Mouse (Mus musculus): ENCODE data around the gene Mknk2. TPM values are rescaled to one million over a fixed set of nuclear protein-coding genes. Genes with fewer than 3 reads are reported as not detected.
A peak's percentile ranks its signal among the peaks of the same experiment; 100 is the strongest.

The Mknk2 gene
- polyA plus RNA-seq, 1 experiment: 61.4 TPM

DNA sequence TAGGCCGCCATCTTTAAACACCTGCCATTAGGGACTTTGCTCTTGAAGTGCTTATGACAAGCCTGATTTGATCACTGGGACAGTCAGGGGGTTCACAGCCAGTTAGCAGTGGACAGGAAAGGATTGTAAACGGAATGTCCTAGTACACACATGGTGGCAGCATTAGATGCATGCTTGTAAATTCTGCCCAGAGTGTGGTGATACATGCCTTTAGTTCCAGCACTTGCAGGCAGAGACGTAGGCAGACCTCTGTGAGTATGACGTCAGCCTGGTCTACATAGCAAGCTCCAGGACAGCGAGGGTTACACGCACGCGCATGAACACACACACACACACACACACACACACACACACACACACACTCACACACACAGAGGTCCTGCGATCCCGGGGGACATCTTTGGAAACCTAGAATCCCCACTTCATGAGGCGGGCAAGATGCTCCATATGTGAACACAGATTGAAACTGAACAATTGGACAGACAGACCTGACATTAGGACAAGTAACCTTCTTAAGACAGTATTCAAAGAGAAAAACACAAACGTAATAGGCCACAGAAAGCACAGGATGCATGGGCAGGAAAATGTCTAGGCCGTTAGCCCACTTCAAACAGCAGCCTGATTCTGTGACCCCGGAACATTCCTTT lies 19.6 kb downstream of the Mknk2 start:
- H3K79me3 ChIP-seq (ENCODE audit: low read depth): peaks cover 7% of the 10 kb centered on the region
- H3K27me3 ChIP-seq (ENCODE audit: control insufficient read depth, insufficient read depth, insufficient read length): no peaks in the 10 kb centered on the region
- no peak overlapping the region for H3ac ChIP-seq (ENCODE audit: control insufficient read depth, insufficient read length, low read depth)
- H3K4me3 ChIP-seq (ENCODE audit: insufficient read depth, poor library complexity, severe bottlenecking): no peak overlapping the region
- TF ChIP-seq MAX (IDR thresholded peaks at IDR 0.05) (no peak), USF1 (IDR thresholded peaks at IDR 0.05; ENCODE audit: low read depth) (no peak), CTCF (IDR thresholded peaks at IDR 0.05; ENCODE audit: control insufficient read depth, insufficient read depth, insufficient read length) (no peak), FOSL1 (IDR thresholded peaks at IDR 0.05; ENCODE audit: insufficient read depth, low read length, poor library complexity, severe bottlenecking) (no peak), CEBPB (IDR thresholded peaks at IDR 0.05; ENCODE audit: low read depth) (no peak), MYOG (IDR thresholded peaks at IDR 0.05; ENCODE audit: control insufficient read depth, extremely low read depth, insufficient read length) (no peak)
- H3K79me2 ChIP-seq (ENCODE audit: control insufficient read depth, insufficient read depth): peaks cover 26% of the 10 kb centered on the region
- no peaks in the 10 kb centered on the region for H3K36me3 ChIP-seq (ENCODE audit: control insufficient read depth, insufficient read depth)

GRCm38 (mm10) chr10:80656863-80657623 lies 20.9 kb downstream of the Mknk2 start, which contains the start of gene Btbd2:
Gene Btbd2 (minus strand): TSS chr10:80657071.
- Histone ChIP-seq H3K36me3 (ENCODE audit: control insufficient read depth, insufficient read depth) (no peaks in the 10 kb centered on the region), H3K79me2 (ENCODE audit: control insufficient read depth, insufficient read depth) (peaks cover 38% of the 10 kb centered on the region), H3ac (ENCODE audit: control insufficient read depth, insufficient read length, low read depth) (peak within 1 kb of the TSS; percentile 100), H3K4me3 (ENCODE audit: insufficient read depth, poor library complexity, severe bottlenecking) (peak within 1 kb of the TSS; percentile 89), H3K79me3 (ENCODE audit: low read depth) (peaks cover 7% of the 10 kb centered on the region), H3K27me3 (ENCODE audit: control insufficient read depth, insufficient read depth, insufficient read length) (no peaks in the 10 kb centered on the region)
- TF ChIP-seq MYOG (IDR thresholded peaks at IDR 0.05; ENCODE audit: control insufficient read depth, extremely low read depth, insufficient read length) (no peak), USF1 (IDR thresholded peaks at IDR 0.05; ENCODE audit: low read depth) (no peak), CTCF (IDR thresholded peaks at IDR 0.05; ENCODE audit: control insufficient read depth, insufficient read depth, insufficient read length) (no peak), MYOD1 (IDR thresholded peaks at IDR 0.05; ENCODE audit: control insufficient read depth, insufficient read length, low read depth) (no peak), FOSL1 (IDR thresholded peaks at IDR 0.05; ENCODE audit: insufficient read depth, low read length, poor library complexity, severe bottlenecking) (no peak)

GRCm38 (mm10) chr10:80656130-80656862 lies 21.6 kb downstream of the Mknk2 start:
- Histone ChIP-seq H3K79me3 (ENCODE audit: low read depth) (peaks cover 7% of the 10 kb centered on the region), H3ac (ENCODE audit: control insufficient read depth, insufficient read length, low read depth) (peak overlapping the region; percentile 100), H3K27me3 (ENCODE audit: control insufficient read depth, insufficient read depth, insufficient read length) (no peaks in the 10 kb centered on the region), H3K79me2 (ENCODE audit: control insufficient read depth, insufficient read depth) (peaks cover 40% of the 10 kb centered on the region), H3K36me3 (ENCODE audit: control insufficient read depth, insufficient read depth) (no peaks in the 10 kb centered on the region), H3K4me3 (ENCODE audit: insufficient read depth, poor library complexity, severe bottlenecking) (peak overlapping the region; percentile 89)
- peak; percentile 35 for TF ChIP-seq MAX (IDR thresholded peaks at IDR 0.05)
- no peak for TF ChIP-seq FOSL1 (IDR thresholded peaks at IDR 0.05; ENCODE audit: insufficient read depth, low read length, poor library complexity, severe bottlenecking)

GRCm38 (mm10) chr10:80655406-80656129 lies 22.3 kb downstream of the Mknk2 start:
- Histone ChIP-seq H3K79me2 (ENCODE audit: control insufficient read depth, insufficient read depth) (peaks cover 40% of the 10 kb centered on the region), H3K4me3 (ENCODE audit: insufficient read depth, poor library complexity, severe bottlenecking) (peak overlapping the region; percentile 89), H3K27me3 (ENCODE audit: control insufficient read depth, insufficient read depth, insufficient read length) (no peaks in the 10 kb centered on the region), H3K79me3 (ENCODE audit: low read depth) (peaks cover 7% of the 10 kb centered on the region), H3K36me3 (ENCODE audit: control insufficient read depth, insufficient read depth) (no peaks in the 10 kb centered on the region), H3ac (ENCODE audit: control insufficient read depth, insufficient read length, low read depth) (peak overlapping the region; percentile 100)
- TF ChIP-seq MAX (IDR thresholded peaks at IDR 0.05) (no peak), FOSL1 (IDR thresholded peaks at IDR 0.05; ENCODE audit: insufficient read depth, low read length, poor library complexity, severe bottlenecking) (no peak), CTCF (IDR thresholded peaks at IDR 0.05; ENCODE audit: control insufficient read depth, insufficient read depth, insufficient read length) (no peak), USF1 (IDR thresholded peaks at IDR 0.05; ENCODE audit: low read depth) (no peak), MYOG (IDR thresholded peaks at IDR 0.05; ENCODE audit: control insufficient read depth, extremely low read depth, insufficient read length) (no peak), MYOD1 (IDR thresholded peaks at IDR 0.05; ENCODE audit: control insufficient read depth, insufficient read length, low read depth) (no peak), CEBPB (IDR thresholded peaks at IDR 0.05; ENCODE audit: low read depth) (no peak)

- H3K79me2 ChIP-seq (ENCODE audit: control insufficient read depth, insufficient read depth): peaks cover 40% of the 10 kb centered on the region
- no peak overlapping the region for H3K4me3 ChIP-seq (ENCODE audit: insufficient read depth, poor library complexity, severe bottlenecking)
- peaks cover 7% of the 10 kb centered on the region for H3K79me3 ChIP-seq (ENCODE audit: low read depth)
- no peaks in the 10 kb centered on the region for H3K36me3 ChIP-seq (ENCODE audit: control insufficient read depth, insufficient read depth)
- no peaks in the 10 kb centered on the region for H3K27me3 ChIP-seq (ENCODE audit: control insufficient read depth, insufficient read depth, insufficient read length)
- no peak overlapping the region for H3ac ChIP-seq (ENCODE audit: control insufficient read depth, insufficient read length, low read depth)
- TF ChIP-seq MYOD1 (IDR thresholded peaks at IDR 0.05; ENCODE audit: control insufficient read depth, insufficient read length, low read depth) (no peak), FOSL1 (IDR thresholded peaks at IDR 0.05; ENCODE audit: insufficient read depth, low read length, poor library complexity, severe bottlenecking) (no peak), CTCF (IDR thresholded peaks at IDR 0.05; ENCODE audit: control insufficient read depth, insufficient read depth, insufficient read length) (no peak), MAX (IDR thresholded peaks at IDR 0.05) (no peak), MYOG (IDR thresholded peaks at IDR 0.05; ENCODE audit: control insufficient read depth, extremely low read depth, insufficient read length) (no peak), CEBPB (IDR thresholded peaks at IDR 0.05; ENCODE audit: low read depth) (no peak), USF1 (IDR thresholded peaks at IDR 0.05; ENCODE audit: low read depth) (no peak)
These were observed 23.0 kb downstream of the Mknk2 start for GRCm38 (mm10) chr10:80654866-80655265.
